Mouse (Mus musculus) cerebellum, adult (tissue): ENCODE measurements around the gene Epsti1.
"Not testable (repeated sequence)": the region's sequence is repeated elsewhere in the genome, so short reads cannot be mapped to it uniquely, and the experiment has no call there.

Source experiments
- ATAC-seq: cut with Nextera tagmentation; 2 replicates; pipeline ENCODE4 v1.9.2; 2017; ENCODE audit warnings: mild to moderate bottlenecking, moderate library complexity, mixed read lengths; ENCODE audit not compliant: insufficient number of reproducible peaks, low FRiP score, low TSS enrichment

The Epsti1 gene

GRCm38 (mm10) chr14:77904171-77904762 lies at the start of gene Epsti1:
Gene Epsti1, plus strand, starts transcription at chr14:77904239.
- no peak for ATAC-seq

DNA sequence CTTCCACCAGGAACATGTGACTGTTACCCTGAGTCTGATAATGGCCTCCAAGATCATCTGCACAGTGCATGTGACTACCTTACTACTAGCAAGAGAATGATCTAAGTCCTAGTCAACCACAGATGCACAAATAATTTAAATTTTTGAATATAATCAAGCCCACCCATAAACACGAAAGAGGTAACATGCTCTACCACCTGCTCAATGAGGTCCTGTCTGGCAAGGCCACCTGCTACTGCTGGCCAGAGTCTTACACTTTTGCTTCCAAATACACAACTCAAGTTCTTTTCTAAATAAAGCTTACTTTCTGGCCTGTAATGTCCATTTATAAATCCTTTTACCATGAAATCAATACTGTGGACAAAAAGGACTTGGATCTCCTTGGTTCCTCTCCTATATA lies 44.1 kb upstream of the Epsti1 start:
- ATAC-seq = no peak

DNA sequence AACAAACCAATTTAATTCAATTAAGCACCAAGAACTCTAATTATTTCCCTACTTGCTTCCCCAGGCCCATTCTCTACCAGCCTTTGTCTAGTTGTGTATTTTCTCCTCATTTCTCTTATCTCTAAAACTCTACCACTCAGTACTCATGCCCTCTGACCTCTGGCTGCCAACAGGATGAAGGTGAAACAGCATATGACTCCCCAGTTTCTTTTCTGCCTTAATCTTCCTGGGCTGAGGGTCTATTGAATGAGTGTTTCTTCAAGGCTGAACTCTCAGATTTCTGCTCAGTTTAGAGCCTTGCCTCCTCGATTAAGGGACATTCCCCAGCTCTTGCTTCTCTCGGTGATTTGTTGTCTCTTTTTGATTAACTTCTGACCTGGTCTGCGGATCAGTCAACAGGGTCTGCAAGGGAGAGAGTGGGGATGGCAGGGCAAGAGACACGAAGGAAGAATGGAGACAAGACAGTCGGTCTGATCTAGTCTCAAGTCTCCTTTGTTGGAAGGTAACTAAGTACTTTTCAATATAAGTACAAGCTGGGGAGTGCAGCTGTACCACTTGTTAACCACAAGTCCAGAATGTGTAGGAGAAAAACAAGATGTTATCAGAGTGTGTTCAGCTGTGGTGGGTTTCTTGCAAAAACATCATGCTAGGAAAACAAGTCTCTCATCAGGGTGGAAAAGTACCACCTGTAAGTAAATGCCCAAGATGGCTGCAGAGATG lies 43.0 kb upstream of the Epsti1 start:
- no peak for ATAC-seq

GRCm38 (mm10) chr14:77864051-77864450 lies 40.0 kb upstream of the Epsti1 start:
- no peak for ATAC-seq

DNA sequence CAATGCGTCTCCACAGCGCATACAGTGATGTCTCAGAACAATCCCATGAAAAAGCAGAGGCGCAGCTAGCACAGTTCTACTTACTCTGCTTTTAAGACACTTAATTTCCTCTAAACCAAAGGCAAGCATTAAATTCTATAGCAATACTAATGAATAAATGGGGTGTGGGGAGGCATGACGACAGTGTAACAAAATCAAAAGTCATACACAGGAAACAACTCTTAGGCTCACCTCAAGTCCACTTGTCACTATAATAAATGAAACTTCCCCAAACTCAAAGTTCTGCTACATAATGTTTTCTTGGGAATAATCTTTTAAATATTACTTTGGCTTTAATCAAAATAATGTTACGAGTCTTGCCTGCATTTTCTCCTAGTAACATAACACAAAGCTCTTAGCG lies 39.5 kb upstream of the Epsti1 start:
- ATAC-seq = no peak

DNA sequence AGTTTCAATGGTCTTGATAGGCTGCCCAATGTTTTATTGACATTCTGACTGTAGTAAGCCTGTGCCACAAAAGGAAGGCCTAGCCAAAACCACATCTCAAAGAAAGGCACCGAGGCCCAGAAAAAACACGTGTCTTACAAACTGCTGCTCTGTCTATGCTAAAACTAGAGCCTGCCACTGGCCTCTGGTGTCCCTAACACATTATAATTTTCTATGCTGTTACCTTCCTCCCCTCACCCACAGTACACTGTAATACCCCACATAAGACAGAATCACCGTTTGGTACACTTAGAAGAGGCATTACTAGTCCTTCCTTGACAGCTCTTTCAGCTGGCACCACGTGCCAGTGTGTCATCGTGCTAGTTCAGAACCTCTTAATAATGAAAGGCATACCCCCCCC lies 36.4 kb upstream of the Epsti1 start:
- no peak for ATAC-seq

- no peak for ATAC-seq
Measured at GRCm38 (mm10) chr14:77870926-77871325, 33.1 kb upstream of the Epsti1 start.

DNA sequence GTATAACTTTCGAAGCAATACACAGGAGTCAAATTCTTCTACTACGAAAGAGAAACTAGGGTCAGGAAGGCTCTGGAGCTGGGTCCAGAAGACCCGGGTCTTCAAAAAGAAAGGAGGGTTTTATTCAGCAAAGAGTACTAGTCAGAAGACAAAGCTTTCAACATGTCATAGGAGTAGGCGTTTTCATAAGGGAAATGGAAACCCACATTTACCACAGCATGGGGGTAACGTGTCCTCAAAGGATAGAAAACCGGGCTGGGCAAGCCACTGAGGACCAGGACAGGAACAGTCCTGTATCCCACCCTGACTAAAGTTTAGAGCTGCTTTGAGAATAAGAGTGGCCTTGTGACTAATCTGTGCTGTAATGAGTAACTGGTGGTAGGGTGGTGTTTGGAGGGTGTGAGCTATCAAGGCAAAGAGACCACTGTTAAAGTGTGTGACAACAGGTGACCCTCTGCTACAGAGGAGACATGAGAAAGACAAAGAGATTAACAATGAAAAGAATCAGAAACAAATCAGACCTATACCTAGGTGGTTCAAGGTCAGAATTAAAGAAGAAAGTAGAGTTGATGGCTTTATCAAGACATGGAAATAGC lies 32.6 kb upstream of the Epsti1 start:
- no peak for ATAC-seq

DNA sequence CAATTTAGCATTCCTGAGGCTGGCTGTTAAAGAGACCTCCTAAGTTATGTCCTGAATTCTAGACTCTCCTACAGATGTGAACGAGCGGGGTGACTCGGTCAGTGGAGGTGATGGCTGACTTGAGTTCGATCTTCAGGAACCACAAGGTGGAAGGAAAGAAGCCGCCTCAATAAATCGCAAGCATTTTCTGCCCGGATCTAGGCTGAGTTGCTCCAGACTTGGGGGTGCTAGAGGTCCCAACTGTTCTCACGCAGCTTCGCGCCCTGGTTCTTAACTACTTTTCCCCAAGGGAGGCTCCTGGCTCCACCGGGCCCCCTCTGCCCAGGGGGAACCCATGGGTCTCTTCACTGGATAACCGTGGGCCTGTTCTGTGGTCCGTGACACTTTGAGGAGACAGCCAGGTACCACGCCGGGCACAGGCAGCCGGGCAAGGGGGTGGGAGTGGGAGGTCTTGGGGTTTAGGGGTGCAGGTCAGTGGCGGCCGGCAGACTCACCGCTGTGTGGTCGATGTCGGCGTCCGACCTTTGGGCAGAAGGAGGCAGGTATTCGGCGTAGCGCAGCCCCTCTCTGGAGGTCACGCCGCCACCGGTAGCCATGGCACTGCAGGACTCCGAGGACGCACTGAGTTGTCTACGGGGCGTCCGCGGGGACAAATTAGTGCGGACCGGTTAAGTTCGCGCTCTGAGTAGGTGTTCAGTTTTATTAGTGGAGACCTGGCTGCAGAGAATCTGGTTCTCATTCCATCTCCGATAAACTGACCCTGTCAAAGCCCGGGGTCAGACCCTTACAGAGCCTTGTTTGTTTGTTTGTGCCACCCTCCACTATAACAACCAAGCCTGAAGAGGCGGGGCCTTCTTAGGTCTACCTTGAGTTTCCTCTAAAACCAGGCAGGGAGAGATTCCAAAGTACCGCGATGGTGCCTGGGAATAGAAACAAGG lies 29.5 kb upstream of the Epsti1 start, which contains the start of gene Dnajc15:
Gene Dnajc15, minus strand, starts transcription at position 822 of the 938 bp plus-strand sequence.
- peak; percentile 69 for ATAC-seq

- ATAC-seq = no peak
Measured at GRCm38 (mm10) chr14:77876199-77876598, 27.8 kb upstream of the Epsti1 start.

- ATAC-seq = not testable (repeated sequence)
Measured at GRCm38 (mm10) chr14:77877876-77878275, 26.2 kb upstream of the Epsti1 start.

DNA sequence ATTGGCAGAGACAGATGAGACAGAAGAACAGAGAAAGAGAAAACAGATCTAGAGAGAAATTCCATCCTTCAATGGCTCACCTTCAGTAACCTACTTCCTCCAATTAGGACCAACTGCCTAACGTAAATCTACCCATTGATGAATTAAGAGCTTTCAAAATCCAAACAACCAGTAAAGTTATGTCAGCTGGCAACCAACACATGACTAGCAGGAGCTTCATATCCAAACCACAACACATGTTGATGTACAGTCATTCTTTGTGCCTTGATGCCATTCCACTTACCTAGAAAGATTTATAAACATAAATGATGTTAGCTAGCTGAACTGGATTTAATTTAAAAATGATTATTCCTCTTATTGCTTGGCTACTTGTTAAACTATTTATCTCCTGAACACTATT lies 22.0 kb upstream of the Epsti1 start:
- ATAC-seq = no peak

- ATAC-seq = no peak
Measured at GRCm38 (mm10) chr14:77882669-77883068, 21.4 kb upstream of the Epsti1 start.

GRCm38 (mm10) chr14:77886376-77886775 lies 17.7 kb upstream of the Epsti1 start:
- ATAC-seq = no peak

DNA sequence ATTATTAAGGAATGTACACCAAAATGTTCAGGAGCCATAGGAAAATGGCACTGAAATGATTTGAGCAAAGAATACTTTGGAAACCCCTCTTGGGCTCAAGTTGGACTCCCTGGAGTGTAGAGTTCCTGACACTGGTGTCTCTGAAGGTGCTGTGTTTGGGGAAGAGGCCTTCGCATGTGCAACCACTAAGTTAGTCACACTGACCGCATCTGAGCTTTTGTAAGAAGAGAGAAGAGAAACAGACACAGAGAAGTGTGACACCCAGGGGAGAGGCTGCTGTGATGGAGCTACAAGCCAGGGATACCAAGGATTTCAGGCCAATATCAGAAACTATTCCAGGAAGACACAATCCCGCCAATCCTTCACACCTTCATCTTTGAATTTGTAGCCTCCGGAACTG lies 17.1 kb upstream of the Epsti1 start:
- ATAC-seq = no peak

DNA sequence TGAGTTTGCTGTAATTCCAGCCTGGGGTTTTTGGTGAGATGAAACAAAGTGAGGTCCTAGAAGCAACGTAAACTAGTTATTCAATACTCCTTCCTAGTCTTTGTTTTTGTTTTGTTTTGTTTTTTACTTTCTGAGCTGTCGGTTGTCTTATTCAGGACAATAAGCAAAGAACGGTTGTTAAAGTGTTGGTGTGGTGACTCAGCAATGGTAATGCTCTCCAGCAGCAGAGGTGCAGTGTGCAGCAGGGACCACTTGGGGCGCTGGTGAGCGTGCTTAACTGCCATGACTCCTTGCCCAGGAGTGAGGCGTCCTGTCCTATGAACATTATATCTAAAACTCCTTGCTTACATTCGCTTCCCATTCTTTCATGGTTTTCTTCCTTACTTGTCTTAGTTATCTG lies 14.1 kb upstream of the Epsti1 start:
- no peak for ATAC-seq

DNA sequence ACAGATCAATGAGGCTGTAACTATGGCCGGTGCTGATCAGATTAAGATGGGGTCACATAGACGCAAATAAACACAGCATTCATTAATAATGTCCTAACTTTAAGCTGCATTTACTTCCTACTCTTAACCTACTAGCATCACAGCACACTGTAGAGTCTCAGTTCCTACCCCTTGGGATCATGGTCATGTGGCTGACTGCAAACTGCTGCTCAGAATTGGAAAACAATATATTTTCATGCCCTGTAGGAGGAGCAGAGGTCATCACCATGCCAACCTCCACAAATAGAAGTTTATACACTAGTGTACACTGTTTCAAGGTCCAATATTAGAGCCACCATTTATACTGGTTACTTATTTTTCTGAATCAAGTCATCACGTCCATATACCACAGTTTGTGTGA lies 8.1 kb upstream of the Epsti1 start:
- no peak for ATAC-seq

DNA sequence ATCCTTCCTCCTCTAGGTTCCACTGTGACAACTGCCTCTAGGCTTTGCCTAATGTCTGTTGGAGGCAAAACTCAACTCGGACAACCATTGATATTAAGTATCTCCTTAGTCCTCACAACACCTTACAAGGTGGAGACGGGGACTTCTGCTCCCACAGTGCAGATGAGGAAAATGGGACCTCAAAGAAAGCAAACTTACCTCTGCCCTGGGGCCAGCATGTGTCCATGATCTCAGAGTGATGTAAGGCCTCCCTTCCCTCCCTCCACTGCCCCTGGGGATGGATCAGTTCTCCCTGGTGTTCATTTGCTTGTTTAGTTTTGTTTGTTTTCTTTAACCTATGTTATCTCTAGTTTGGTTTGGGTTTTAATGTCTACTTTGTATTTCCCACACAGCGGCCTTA lies 1.5 kb upstream of the Epsti1 start:
- 0 out of 2 replicates have a peak, but pooled peaks have one; percentile 10 for ATAC-seq

DNA sequence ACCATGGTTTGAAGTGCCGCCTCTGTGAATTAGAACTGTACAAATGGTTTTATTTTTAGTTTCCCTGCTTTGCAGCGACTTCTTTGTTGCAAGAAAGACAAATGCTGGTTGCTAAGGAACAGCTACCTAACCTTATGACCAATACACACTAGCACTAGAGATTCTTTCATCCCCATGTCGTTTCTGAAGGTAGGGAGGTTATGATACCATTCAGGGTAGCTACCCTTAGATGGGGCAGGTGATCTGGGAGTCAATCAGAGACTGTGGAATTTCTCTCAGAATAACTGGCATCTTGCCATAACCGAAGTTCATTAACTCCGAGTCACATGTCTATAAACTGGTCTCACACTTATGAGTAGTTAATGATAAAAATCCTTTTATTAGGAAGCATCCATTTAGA lies 1.4 kb downstream of the Epsti1 start:
- ATAC-seq = no peak

DNA sequence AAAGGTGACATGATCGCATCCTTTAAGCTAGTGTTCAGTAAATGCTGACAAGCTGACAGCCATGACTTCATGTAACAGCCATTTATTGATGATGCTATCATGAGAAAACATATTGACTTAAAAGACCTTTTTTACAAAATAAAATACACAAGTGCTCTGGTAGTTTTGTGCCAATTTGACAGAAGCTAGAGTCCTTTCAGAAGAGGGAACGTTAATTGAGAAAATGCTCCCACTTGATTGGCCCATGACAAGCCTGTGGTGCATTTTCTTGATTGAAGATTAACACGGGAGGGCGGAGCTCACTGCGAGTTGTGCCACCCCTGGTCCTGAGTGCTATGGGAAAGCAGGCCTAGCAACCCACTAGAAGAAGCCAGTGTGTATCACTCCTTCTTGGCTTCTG lies 2.5 kb downstream of the Epsti1 start:
- ATAC-seq = no peak

GRCm38 (mm10) chr14:77915776-77916175 lies 11.7 kb downstream of the Epsti1 start:
- ATAC-seq = no peak
